Mouse (Mus musculus) myocyte (in vitro differentiated cells): ENCODE measurements around the gene Ptpro.

ENCODE experiments used
- CEBPB ChIP-seq: IDR thresholded peaks from 2 replicates; pipeline ENCODE4 v1.6.1; 2011; ENCODE audit warnings: mild to moderate bottlenecking, moderate library complexity; ENCODE audit not compliant: poor library complexity, insufficient read depth, severe bottlenecking
- E2F4 ChIP-seq: IDR thresholded peaks from one replicate; pipeline ENCODE4 v1.6.1; 2011; ENCODE audit warnings: mild to moderate bottlenecking, control low read depth, moderate library complexity; ENCODE audit not compliant: insufficient read depth
- MAX ChIP-seq: IDR thresholded peaks from one replicate; pipeline ENCODE4 v1.6.1; 2011; ENCODE audit warnings: low read depth, mild to moderate bottlenecking, control low read depth
- MYOD1 ChIP-seq, 3 experiments: IDR thresholded peaks; one replicate each; pipeline ENCODE4 v1.6.1; 2011; ENCODE audit warnings: control low read depth in 2 of 3, low read depth in 2 of 3, mild to moderate bottlenecking in 2 of 3, moderate library complexity in 1 of 3; ENCODE audit not compliant: insufficient read length in 2 of 3, control insufficient read depth in 1 of 3
- MYOG ChIP-seq, 3 experiments: IDR thresholded peaks; one replicate each; pipeline ENCODE4 v1.6.1; 2011; ENCODE audit warnings: control low read depth in 2 of 3, low read depth in 2 of 3, mild to moderate bottlenecking in 2 of 3; ENCODE audit not compliant: insufficient read length in 2 of 3, control insufficient read depth in 1 of 3, insufficient read depth in 1 of 3
- POLR2A ChIP-seq: IDR thresholded peaks from one replicate; pipeline ENCODE4 v1.6.1; 2011; ENCODE audit warnings: low read depth, mild to moderate bottlenecking, control low read depth, moderate library complexity; ENCODE audit not compliant: insufficient read length
- POLR2AphosphoS2 ChIP-seq: IDR thresholded peaks from one replicate; pipeline ENCODE4 v1.6.1; 2011; ENCODE audit warnings: low read depth, control low read depth; ENCODE audit not compliant: insufficient read length
- REST ChIP-seq: IDR thresholded peaks from one replicate; pipeline ENCODE4 v1.6.1; 2011; ENCODE audit warnings: mild to moderate bottlenecking, control low read depth, moderate library complexity; ENCODE audit not compliant: insufficient read depth, insufficient read length
- SRF ChIP-seq: IDR thresholded peaks from one replicate; pipeline ENCODE4 v1.6.1; 2011; ENCODE audit warnings: low read depth; ENCODE audit not compliant: control insufficient read depth, insufficient read length
- TCF12 ChIP-seq: IDR thresholded peaks from one replicate; pipeline ENCODE4 v1.6.1; 2011; ENCODE audit warnings: mild to moderate bottlenecking, control low read depth; ENCODE audit not compliant: poor library complexity, insufficient read depth, severe bottlenecking
- TCF3 ChIP-seq: IDR thresholded peaks from one replicate; pipeline ENCODE4 v1.6.1; 2011; ENCODE audit warnings: low read depth, control low read depth; ENCODE audit not compliant: insufficient read length
- USF1 ChIP-seq: IDR thresholded peaks from one replicate; pipeline ENCODE4 v1.6.1; 2011; ENCODE audit warnings: low read depth, mild to moderate bottlenecking, control low read depth, moderate library complexity

GRCm38 (mm10) chr6:137395075-137395474, 143.0 kb downstream of the Ptpro start:
- TF ChIP-seq POLR2AphosphoS2 = no peak
- no peak for TF ChIP-seq POLR2A
- TF ChIP-seq USF1 = no peak
- no peak for TF ChIP-seq E2F4
- TF ChIP-seq TCF12 = no peak
- TF ChIP-seq MAX = no peak
- TF ChIP-seq MYOG (IDR thresholded peaks at IDR 0.05; ENCODE audit: control insufficient read depth in 1 of 3, insufficient read depth in 1 of 3, insufficient read length in 2 of 3, low read depth in 2 of 3) = no peak
- no peak for TF ChIP-seq REST
- TF ChIP-seq MYOD1 (IDR thresholded peaks at IDR 0.05; ENCODE audit: control insufficient read depth in 1 of 3, insufficient read length in 2 of 3, low read depth in 2 of 3) = no peak
- TF ChIP-seq CEBPB = no peak
- TF ChIP-seq TCF3 = no peak
- TF ChIP-seq SRF = no peak
